Mouse (Mus musculus) c-Kit-positive CD71-positive TER-119-positive erythroid progenitor cells, embryonic 14.5 days (primary cell): ENCODE results near the gene Hoxa2.

Experiments used
- DNase-seq: peaks from one replicate; pipeline ENCODE4 v3.0.0-alpha.2; 2013; ENCODE audit warnings: low spot score

The Hoxa2 gene

GRCm38 (mm10) chr6:52202362-52203120 lies 37.9 kb upstream of the Hoxa2 start:
- no peak for DNase-seq

- no peak for DNase-seq
These were observed 36.6 kb upstream of the Hoxa2 start for GRCm38 (mm10) chr6:52201269-52201668.

- no peak for DNase-seq
These were observed 36.2 kb upstream of the Hoxa2 start for GRCm38 (mm10) chr6:52200751-52201250.

GRCm38 (mm10) chr6:52200073-52200750 lies 35.6 kb upstream of the Hoxa2 start:
- no peak for DNase-seq

- DNase-seq: no peak
These were observed 32.6 kb upstream of the Hoxa2 start for GRCm38 (mm10) chr6:52197271-52197670.

GRCm38 (mm10) chr6:52196811-52197210 lies 32.2 kb upstream of the Hoxa2 start:
- no peak for DNase-seq

GRCm38 (mm10) chr6:52194690-52195089 lies 30.1 kb upstream of the Hoxa2 start:
- DNase-seq: no peak

GRCm38 (mm10) chr6:52191860-52192550 lies 27.4 kb upstream of the Hoxa2 start:
- DNase-seq: peak; percentile 12

GRCm38 (mm10) chr6:52190906-52191810 lies 26.5 kb upstream of the Hoxa2 start, which contains the start of gene Hoxa4:
Gene Hoxa4 (minus strand): TSS chr6:52191753.
- no peak for DNase-seq

- no peak for DNase-seq
These were observed 25.8 kb upstream of the Hoxa2 start for GRCm38 (mm10) chr6:52190410-52190809.

GRCm38 (mm10) chr6:52189909-52190308 lies 25.3 kb upstream of the Hoxa2 start:
- DNase-seq: no peak

- no peak for DNase-seq
These were observed 24.6 kb upstream of the Hoxa2 start for GRCm38 (mm10) chr6:52189172-52189591.

- DNase-seq: no peak
These were observed 21.9 kb upstream of the Hoxa2 start for GRCm38 (mm10) chr6:52186500-52186899.

- DNase-seq: no peak
These were observed 21.2 kb upstream of the Hoxa2 start for GRCm38 (mm10) chr6:52185834-52186233.

GRCm38 (mm10) chr6:52185222-52185621 lies 20.6 kb upstream of the Hoxa2 start:
- no peak for DNase-seq

- DNase-seq: no peak
These were observed 20.0 kb upstream of the Hoxa2 start for GRCm38 (mm10) chr6:52184668-52185067.

- no peak for DNase-seq
These were observed 18.9 kb upstream of the Hoxa2 start for GRCm38 (mm10) chr6:52183311-52184080.

- no peak for DNase-seq
These were observed 18.2 kb upstream of the Hoxa2 start for GRCm38 (mm10) chr6:52182793-52183192.

- no peak for DNase-seq
These were observed 17.4 kb upstream of the Hoxa2 start for GRCm38 (mm10) chr6:52182030-52182429.

- no peak for DNase-seq
These were observed 16.1 kb upstream of the Hoxa2 start for GRCm38 (mm10) chr6:52180726-52181125.

- no peak for DNase-seq
These were observed 15.6 kb upstream of the Hoxa2 start for GRCm38 (mm10) chr6:52180213-52180710.
